Mouse (Mus musculus): ENCODE data around the gene Egln1. TPM values are rescaled to one million over a fixed set of nuclear protein-coding genes. Genes with fewer than 3 reads are reported as not detected.

Gene Egln1
- polyA plus RNA-seq, 1 experiment from 2014 or later: 17.8 TPM

DNA sequence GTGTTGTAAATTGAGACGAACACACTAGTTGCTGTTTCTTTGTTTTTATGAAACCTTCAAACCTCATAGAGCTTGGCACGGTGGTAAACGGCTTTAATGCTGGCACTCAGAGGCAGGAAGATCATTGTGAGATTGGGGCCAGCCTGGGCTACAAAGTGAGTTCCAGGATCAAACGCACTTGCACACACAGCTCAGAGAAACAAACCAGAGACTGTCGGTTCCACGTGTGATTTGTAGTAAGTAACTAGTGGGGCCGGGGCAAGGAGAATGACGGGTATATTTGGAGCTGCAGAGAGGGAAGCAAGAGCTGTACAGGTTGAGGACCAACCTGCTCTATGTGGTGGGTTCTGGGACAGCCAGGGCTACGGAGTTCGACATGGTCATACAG is 939 bp upstream of the Egln1 start:
- 20% methylated on average over 10 of the region's 10 CpGs for WGBS
- Histone ChIP-seq H3K9me3 (replicated peaks; ENCODE audit: control insufficient read depth, low read length) (no peaks in the 10 kb centered on the region), H3K27ac (ENCODE audit: low read length) (peak overlapping the region; percentile 96), H3K4me2 (ENCODE audit: low read depth, low read length) (peak overlapping the region; percentile 73), H3K4me3 (ENCODE audit: low read length) (peak overlapping the region; percentile 66), H3K9ac (ENCODE audit: low read length) (peak overlapping the region; percentile 95), H3K4me1 (ENCODE audit: control insufficient read depth, insufficient read depth, low read length) (peaks cover 32% of the 10 kb centered on the region), H3K36me3 (ENCODE audit: control insufficient read depth, insufficient read depth) (no peaks in the 10 kb centered on the region), H3K27me3 (ENCODE audit: control insufficient read depth, insufficient read depth, low read length) (no peaks in the 10 kb centered on the region)
- no peak for ATAC-seq (replicated peaks; ENCODE audit: extremely low read depth, insufficient read depth, low FRiP score)

GRCm38 (mm10) chr8:124948733-124949111 is 402 bp downstream of the Egln1 start:
- Histone ChIP-seq H3K36me3 (ENCODE audit: control insufficient read depth, insufficient read depth) (no peaks in the 10 kb centered on the region), H3K27ac (ENCODE audit: low read length) (peak overlapping the region; percentile 98), H3K27me3 (ENCODE audit: control insufficient read depth, insufficient read depth, low read length) (no peaks in the 10 kb centered on the region), H3K4me1 (ENCODE audit: control insufficient read depth, insufficient read depth, low read length) (peaks cover 40% of the 10 kb centered on the region), H3K9me3 (replicated peaks; ENCODE audit: control insufficient read depth, low read length) (no peaks in the 10 kb centered on the region), H3K4me2 (ENCODE audit: low read depth, low read length) (peak overlapping the region; percentile 75), H3K9ac (ENCODE audit: low read length) (peak overlapping the region; percentile 85), H3K4me3 (ENCODE audit: low read length) (peak overlapping the region; percentile 66)
- whole genome bisulfite sequencing: 0% methylated on average over 44 of the region's 62 CpGs
- peak; percentile 11; the same call in 1 of the 2 replicates for ATAC-seq (replicated peaks; ENCODE audit: extremely low read depth, insufficient read depth, low FRiP score)

DNA sequence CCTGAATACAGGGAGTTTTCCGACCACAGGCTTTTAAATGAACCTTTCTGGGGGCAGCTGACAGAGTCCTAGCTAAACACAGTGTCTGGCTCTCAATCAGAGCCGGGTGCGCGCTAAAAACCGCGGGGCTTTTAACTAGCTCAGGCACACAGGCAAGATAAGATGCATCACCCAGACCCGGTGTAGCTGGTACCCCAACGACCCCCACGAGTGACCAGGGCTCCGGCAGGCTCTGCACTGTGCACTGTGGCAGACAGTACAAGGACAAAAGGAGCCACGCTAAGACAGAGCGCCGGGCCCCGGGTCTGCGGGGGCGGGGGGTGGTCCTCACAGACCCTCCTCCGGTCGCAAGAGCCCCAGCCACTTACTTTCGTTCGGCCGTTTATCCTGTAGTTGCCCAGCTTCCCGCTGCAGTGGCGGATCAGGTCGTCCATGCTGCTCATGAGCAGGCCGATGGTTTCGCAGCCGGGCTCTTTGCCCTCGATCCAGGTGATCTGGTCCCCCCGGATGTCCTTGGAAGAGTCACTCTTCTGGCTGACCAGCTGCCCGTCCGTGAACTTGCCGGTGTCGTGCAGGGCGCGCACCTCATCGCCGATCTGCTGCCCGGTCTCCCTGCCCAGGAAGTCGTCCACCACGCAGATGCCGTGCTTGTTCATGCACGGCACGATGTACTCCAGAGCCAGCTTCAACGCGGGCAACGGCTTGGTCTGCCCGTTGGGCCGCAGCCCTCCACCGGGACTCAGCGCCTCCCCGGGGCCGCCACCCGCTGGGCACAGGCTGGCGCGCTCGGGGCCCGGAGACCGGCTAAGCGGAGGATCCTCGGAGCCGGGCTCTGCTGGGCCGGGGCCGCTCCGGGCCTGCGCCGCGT is 1.0 kb downstream of the Egln1 start:
- H3K9me3 ChIP-seq (replicated peaks; ENCODE audit: control insufficient read depth, low read length): no peaks in the 10 kb centered on the region

GRCm38 (mm10) chr8:124944406-124944805 is 4.7 kb downstream of the Egln1 start:
- H3K4me1 ChIP-seq (ENCODE audit: control insufficient read depth, insufficient read depth, low read length): peaks cover 31% of the 10 kb centered on the region
- no peaks in the 10 kb centered on the region for H3K9me3 ChIP-seq (replicated peaks; ENCODE audit: control insufficient read depth, low read length)
- H3K27me3 ChIP-seq (ENCODE audit: control insufficient read depth, insufficient read depth, low read length): no peaks in the 10 kb centered on the region
- H3K9ac ChIP-seq (ENCODE audit: low read length): no peak overlapping the region
- H3K36me3 ChIP-seq (ENCODE audit: control insufficient read depth, insufficient read depth): 0 out of 2 replicates have a peak, but pooled peaks cover 1% of the 10 kb centered on the region
- no peak overlapping the region for H3K27ac ChIP-seq (ENCODE audit: low read length)
- no peak for ATAC-seq (replicated peaks; ENCODE audit: extremely low read depth, insufficient read depth, low FRiP score)
- no peak overlapping the region; the same call in 1 of the 2 replicates for H3K4me2 ChIP-seq (ENCODE audit: low read depth, low read length)
- H3K4me3 ChIP-seq (ENCODE audit: low read length): no peak overlapping the region
- 64% methylated on average over 7 of the region's 7 CpGs for WGBS

More for the DNA sequence above, 1.0 kb downstream of the Egln1 start:
- peak overlapping the region; percentile 75 for H3K4me2 ChIP-seq (ENCODE audit: low read depth, low read length)
- H3K4me3 ChIP-seq (ENCODE audit: low read length): peak overlapping the region; percentile 66
- peaks cover 40% of the 10 kb centered on the region for H3K4me1 ChIP-seq (ENCODE audit: control insufficient read depth, insufficient read depth, low read length)
- H3K9ac ChIP-seq (ENCODE audit: low read length): peak overlapping the region; percentile 85
- under 1% methylated on average over 67 of the region's 67 CpGs for WGBS
- no peaks in the 10 kb centered on the region for H3K36me3 ChIP-seq (ENCODE audit: control insufficient read depth, insufficient read depth)
- H3K27me3 ChIP-seq (ENCODE audit: control insufficient read depth, insufficient read depth, low read length): no peaks in the 10 kb centered on the region
- H3K27ac ChIP-seq (ENCODE audit: low read length): peak overlapping the region; percentile 98
- peak; percentile 2; the same call in 1 of the 2 replicates for ATAC-seq (replicated peaks; ENCODE audit: extremely low read depth, insufficient read depth, low FRiP score)

DNA sequence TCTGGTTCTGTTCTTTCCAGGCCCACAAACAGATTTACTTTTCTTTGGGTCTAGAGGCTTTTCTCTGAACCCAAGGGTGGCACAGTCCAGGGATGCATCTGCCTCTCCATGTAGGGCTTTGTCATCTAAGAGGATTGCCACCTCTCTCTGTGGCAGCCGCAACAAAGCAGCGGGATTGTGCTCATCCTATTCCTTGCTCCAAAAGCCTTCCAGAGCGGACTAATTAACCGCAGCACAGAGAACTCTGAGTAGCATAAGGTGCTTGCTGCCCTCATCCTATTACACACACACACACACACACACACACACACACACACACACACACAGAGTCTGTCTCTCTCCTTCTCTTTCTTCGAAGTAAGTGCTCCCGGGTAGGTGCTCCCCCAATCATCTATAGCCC is 5.3 kb downstream of the Egln1 start:
- Histone ChIP-seq H3K4me2 (ENCODE audit: low read depth, low read length) (no peak overlapping the region), H3K9ac (ENCODE audit: low read length) (no peak overlapping the region), H3K4me3 (ENCODE audit: low read length) (no peak overlapping the region), H3K36me3 (ENCODE audit: control insufficient read depth, insufficient read depth) (peaks cover 7% of the 10 kb centered on the region), H3K9me3 (replicated peaks; ENCODE audit: control insufficient read depth, low read length) (no peaks in the 10 kb centered on the region), H3K27ac (ENCODE audit: low read length) (no peak overlapping the region), H3K4me1 (ENCODE audit: control insufficient read depth, insufficient read depth, low read length) (peaks cover 31% of the 10 kb centered on the region), H3K27me3 (ENCODE audit: control insufficient read depth, insufficient read depth, low read length) (no peaks in the 10 kb centered on the region)
- WGBS: 92% methylated on average over 6 of the region's 6 CpGs
- no peak for ATAC-seq (replicated peaks; ENCODE audit: extremely low read depth, insufficient read depth, low FRiP score)

DNA sequence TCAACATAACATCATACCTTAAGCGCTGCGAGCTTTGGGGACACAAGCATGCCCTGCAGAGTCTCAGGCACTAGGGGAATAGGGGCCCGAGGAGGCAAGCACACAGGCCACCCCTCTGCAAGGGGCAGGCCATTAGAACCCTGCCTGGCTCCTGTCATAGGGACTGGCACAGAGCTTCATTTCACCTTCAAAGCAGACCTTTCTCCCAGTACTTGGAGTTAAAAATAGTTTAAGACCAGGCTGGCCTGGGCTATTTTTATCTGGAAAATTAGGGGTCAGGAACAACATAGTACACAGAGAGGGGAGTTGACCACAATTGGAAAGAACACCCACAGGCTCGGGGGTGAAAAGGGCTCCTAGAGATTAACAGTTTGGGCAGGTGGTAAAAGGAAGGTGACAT is 11.8 kb downstream of the Egln1 start:
- Histone ChIP-seq H3K9me3 (replicated peaks; ENCODE audit: control insufficient read depth, low read length) (no peaks in the 10 kb centered on the region), H3K36me3 (ENCODE audit: control insufficient read depth, insufficient read depth) (peaks cover 9% of the 10 kb centered on the region), H3K4me3 (ENCODE audit: low read length) (no peak overlapping the region), H3K27ac (ENCODE audit: low read length) (peak overlapping the region; percentile 88), H3K27me3 (ENCODE audit: control insufficient read depth, insufficient read depth, low read length) (no peaks in the 10 kb centered on the region), H3K4me2 (ENCODE audit: low read depth, low read length) (no peak overlapping the region), H3K9ac (ENCODE audit: low read length) (0 out of 2 replicates have a peak overlapping the region, but pooled peaks have one; percentile 18), H3K4me1 (ENCODE audit: control insufficient read depth, insufficient read depth, low read length) (peaks cover 29% of the 10 kb centered on the region)
- 63% methylated on average over 4 of the region's 4 CpGs for WGBS
- peak; percentile 66 for ATAC-seq (replicated peaks; ENCODE audit: extremely low read depth, insufficient read depth, low FRiP score)

GRCm38 (mm10) chr8:124936699-124937098 is 12.4 kb downstream of the Egln1 start:
- ATAC-seq (replicated peaks; ENCODE audit: extremely low read depth, insufficient read depth, low FRiP score): no peak
- peaks cover 9% of the 10 kb centered on the region for H3K36me3 ChIP-seq (ENCODE audit: control insufficient read depth, insufficient read depth)
- H3K9ac ChIP-seq (ENCODE audit: low read length): no peak overlapping the region
- H3K4me3 ChIP-seq (ENCODE audit: low read length): no peak overlapping the region
- H3K9me3 ChIP-seq (replicated peaks; ENCODE audit: control insufficient read depth, low read length): no peaks in the 10 kb centered on the region
- 95% methylated on average over 10 of the region's 10 CpGs for WGBS
- H3K4me2 ChIP-seq (ENCODE audit: low read depth, low read length): no peak overlapping the region
- peaks cover 29% of the 10 kb centered on the region for H3K4me1 ChIP-seq (ENCODE audit: control insufficient read depth, insufficient read depth, low read length)
- no peaks in the 10 kb centered on the region for H3K27me3 ChIP-seq (ENCODE audit: control insufficient read depth, insufficient read depth, low read length)
- H3K27ac ChIP-seq (ENCODE audit: low read length): peak overlapping the region; percentile 88

GRCm38 (mm10) chr8:124935116-124935515 is 14.0 kb downstream of the Egln1 start:
- 72% methylated on average over 5 of the region's 5 CpGs for WGBS

DNA sequence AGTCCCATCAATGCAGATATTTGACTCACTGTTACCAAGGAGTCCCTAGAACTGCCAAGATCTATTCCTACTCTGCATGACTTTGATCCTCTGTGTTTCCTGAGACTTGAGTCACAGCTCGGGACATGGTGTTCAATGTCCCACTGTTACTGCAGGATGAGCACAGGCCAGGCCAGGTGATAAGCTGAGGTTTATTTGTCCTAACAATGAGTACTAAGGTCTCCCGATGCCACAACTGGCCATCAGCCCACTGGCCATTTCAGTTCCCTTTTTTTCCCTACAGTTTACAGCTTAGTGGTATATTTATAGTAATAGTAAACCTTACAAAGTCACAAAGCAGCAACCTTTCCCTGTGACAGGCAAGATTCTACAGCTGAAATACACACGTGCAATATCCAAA is 16.7 kb downstream of the Egln1 start:
- no peaks in the 10 kb centered on the region for H3K9me3 ChIP-seq (replicated peaks; ENCODE audit: control insufficient read depth, low read length)
- H3K4me2 ChIP-seq (ENCODE audit: low read depth, low read length): no peak overlapping the region
- 0 out of 2 replicates have a peak, but pooled peaks cover 2% of the 10 kb centered on the region for H3K36me3 ChIP-seq (ENCODE audit: control insufficient read depth, insufficient read depth)
- H3K9ac ChIP-seq (ENCODE audit: low read length): no peak overlapping the region
- no peak overlapping the region for H3K4me3 ChIP-seq (ENCODE audit: low read length)
- no peaks in the 10 kb centered on the region for H3K27me3 ChIP-seq (ENCODE audit: control insufficient read depth, insufficient read depth, low read length)
- 51% methylated on average over 3 of the region's 3 CpGs for WGBS
- ATAC-seq (replicated peaks; ENCODE audit: extremely low read depth, insufficient read depth, low FRiP score): no peak
- peaks cover 53% of the 10 kb centered on the region for H3K4me1 ChIP-seq (ENCODE audit: control insufficient read depth, insufficient read depth, low read length)
- peak overlapping the region; percentile 51 for H3K27ac ChIP-seq (ENCODE audit: low read length)

More at GRCm38 (mm10) chr8:124935116-124935515, 14.0 kb downstream of the Egln1 start:
- Histone ChIP-seq H3K36me3 (ENCODE audit: control insufficient read depth, insufficient read depth) (peaks cover 11% of the 10 kb centered on the region), H3K27me3 (ENCODE audit: control insufficient read depth, insufficient read depth, low read length) (no peaks in the 10 kb centered on the region), H3K9ac (ENCODE audit: low read length) (no peak overlapping the region), H3K4me1 (ENCODE audit: control insufficient read depth, insufficient read depth, low read length) (peaks cover 35% of the 10 kb centered on the region), H3K9me3 (replicated peaks; ENCODE audit: control insufficient read depth, low read length) (no peaks in the 10 kb centered on the region), H3K4me2 (ENCODE audit: low read depth, low read length) (no peak overlapping the region; the same call in 1 of the 2 replicates), H3K27ac (ENCODE audit: low read length) (peak overlapping the region; percentile 61; the same call in 1 of the 2 replicates), H3K4me3 (ENCODE audit: low read length) (no peak overlapping the region)
- no peak for ATAC-seq (replicated peaks; ENCODE audit: extremely low read depth, insufficient read depth, low FRiP score)

Measured in heart, embryonic 16.5 days (tissue).